Mouse (Mus musculus) heart, postnatal 0 days (tissue): ENCODE measurements at regions not wholly inside any gene's neighbourhood (a gene's known extent, or its start where the extent isn't known, plus 50 kb on each side); places are given as distances from the start of the nearest gene placed in this dataset.

Experiments used
- CTCF ChIP-seq: IDR thresholded peaks from 2 replicates; pipeline ENCODE4 v1.5.1; 2016; ENCODE audit warnings: antibody characterized with exemption, control low read depth, low read depth
- EP300 ChIP-seq: IDR thresholded peaks from 2 replicates; pipeline ENCODE4 v1.6.1; 2016; ENCODE audit warnings: antibody characterized with exemption, low read depth

DNA sequence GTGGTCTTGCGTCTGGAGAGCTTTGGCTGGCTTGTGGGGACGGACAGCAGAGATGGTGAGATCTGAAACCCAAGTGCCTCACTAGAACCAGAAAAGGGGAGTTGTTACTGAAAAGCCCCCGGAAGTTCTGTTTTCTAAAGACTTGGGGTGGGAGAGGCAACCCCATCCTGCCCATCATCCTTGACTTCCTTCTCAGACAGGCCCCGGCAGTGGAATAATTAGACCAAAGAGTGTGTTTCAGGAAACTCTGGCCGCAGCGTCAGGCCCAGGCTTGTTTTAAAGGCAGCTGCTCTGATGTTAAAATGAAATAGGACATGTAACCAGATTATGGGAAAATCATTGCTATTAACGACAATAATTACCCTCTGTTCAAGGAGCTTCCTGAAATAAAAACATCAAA, 172.9 kb downstream of the Gm12728 start:
- no peak for TF ChIP-seq CTCF
- no peak for TF ChIP-seq EP300
